Mouse (Mus musculus) layer of hippocampus, adult 9-10 months (tissue): ENCODE data around the gene Lbp.

ENCODE experiments used
- DNase-seq: peaks from one replicate; pipeline ENCODE4 v3.0.0; 2022; ENCODE audit warnings: low spot score

Lbp gene

DNA sequence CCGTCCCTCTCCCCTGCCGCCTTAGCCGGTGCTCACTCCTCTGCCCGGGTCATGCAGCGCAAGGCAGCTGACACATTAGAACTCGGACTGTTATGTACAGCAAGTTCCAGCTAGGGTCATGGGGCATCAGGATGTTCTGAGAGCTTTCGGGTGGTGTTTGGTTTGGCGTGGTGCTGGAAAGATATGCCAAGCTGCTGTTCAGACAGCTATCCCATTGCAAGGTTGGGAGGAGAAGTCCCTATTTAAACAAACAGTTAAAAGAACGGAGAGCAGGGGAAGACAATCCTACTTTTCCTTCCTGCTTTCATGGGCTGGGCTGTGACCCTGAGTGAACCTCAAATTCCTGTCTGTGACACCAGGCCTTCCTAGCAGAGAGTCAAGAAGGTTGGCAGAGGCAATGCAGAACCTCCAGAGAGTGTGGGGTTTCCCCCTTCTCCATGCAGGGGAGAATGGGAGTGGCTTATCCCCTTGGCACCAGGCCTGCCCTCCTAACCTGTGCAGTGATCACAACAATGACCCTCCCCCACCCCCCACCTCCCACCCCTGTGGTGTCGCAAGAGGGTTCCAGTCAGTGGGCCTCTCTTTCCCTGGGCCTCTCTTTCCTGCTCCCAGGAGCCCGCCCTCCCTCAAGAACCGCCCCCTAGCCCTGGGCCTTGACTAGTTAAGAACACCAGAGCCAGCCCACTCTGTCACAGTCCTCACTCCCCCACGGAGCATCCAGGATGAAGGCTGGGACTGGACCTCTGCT lies at the start of gene Lbp:
Lbp (plus strand) TSS at position 546 of the 748 bp plus-strand sequence.
- no peak for DNase-seq

DNA sequence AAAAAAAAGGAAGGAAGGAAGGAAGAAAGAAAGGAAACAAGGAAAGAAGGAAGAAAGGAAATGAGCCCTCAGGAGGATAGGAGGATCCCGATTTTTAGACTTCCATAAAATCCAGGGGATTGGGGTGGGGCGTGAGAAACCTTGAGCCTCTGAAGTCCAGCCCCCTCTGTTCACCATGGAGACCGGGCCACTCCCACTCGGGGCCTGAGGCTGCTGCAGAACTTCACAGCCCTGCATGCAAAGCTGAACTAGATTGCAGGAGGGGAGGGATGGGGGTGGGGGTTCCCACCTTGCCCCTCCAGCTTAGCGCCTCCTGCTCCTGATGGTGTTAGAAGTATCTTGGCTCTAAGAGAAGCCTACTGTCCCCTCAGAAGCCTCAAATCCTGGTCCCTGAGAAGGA lies 49.4 kb upstream of the Lbp start:
- no peak for DNase-seq

DNA sequence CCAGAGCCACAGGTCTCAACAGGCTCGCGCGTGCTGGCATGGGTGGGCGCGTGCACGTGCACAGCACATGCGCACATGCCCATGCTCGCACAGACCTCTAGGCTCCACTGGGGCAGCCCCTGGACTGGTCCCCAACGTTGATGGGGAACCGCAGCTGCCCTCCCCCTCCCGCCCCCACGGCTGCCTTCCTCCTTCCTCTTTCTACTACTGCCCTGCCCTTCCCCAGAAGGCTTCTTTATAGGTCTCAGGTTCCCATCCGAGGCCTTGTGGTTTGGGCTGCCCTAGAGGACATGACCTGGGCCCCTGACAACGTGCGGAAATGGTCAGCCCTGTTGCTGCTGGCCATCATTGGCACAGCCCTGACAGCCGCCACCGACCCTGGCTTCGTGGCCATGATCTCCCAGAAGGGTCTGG lies 48.3 kb upstream of the Lbp start, which contains the start of gene Bpi:
Bpi (plus strand) TSS at position 90 of the 414 bp plus-strand sequence.
- DNase-seq, result no peak

DNA sequence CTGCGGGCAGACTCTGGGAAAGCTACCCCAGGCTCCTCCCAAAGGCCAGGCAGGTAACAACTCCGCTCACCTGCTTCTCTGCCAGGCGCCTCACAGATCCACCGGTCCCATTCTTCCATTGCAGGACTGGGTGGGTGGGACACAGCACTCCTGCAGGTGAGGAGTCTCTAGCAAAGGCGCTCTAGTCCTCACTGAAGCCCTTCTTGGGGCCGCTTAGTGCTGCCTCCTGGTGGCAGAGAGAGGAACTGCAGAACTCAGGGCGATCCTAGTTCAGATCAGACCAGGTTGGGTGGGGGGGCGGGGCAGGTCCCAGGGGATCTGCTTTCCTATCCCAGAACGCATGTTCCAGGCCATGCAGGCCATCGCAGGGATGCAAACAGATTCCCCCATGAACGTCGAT lies 47.5 kb upstream of the Lbp start:
- DNase-seq, result no peak

DNA sequence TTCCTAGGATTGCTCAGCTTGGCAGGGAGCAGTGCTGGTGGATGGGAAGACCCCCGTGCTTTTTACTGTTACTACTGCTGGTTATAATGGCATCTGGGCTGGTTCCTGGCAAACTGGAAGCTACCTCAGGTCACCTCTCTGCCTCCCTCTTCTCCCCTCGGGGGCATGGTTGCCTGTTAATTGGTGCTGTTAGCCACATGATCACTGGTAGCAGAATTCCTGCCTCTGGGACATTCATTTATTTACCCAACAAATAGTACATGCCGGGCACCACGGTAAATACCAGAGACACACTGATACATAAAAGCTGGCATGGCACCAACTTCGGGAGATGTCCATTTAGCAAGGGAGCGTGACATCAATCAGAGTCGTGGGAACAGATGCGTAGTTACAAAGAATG lies 46.8 kb upstream of the Lbp start:
- no peak for DNase-seq

DNA sequence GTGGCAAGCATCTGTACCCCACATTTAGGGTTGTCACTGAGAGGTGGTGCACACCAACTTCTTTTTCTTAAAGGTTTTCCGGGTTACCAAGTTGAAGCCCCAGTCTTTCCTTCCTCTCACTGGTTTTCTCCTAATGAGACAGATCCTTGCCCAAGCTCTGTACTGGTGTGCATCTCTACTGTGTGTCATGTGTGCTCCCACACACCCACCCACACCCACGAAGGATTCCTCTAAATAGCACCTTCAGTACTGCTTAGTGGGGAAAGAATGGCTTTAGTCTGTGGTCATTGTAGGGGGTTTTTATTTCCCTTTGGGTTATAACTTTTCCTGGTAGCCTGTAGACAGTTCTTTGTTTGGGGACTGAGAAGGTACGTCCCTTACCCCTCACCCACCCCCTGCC lies 41.4 kb upstream of the Lbp start:
- no peak for DNase-seq

DNA sequence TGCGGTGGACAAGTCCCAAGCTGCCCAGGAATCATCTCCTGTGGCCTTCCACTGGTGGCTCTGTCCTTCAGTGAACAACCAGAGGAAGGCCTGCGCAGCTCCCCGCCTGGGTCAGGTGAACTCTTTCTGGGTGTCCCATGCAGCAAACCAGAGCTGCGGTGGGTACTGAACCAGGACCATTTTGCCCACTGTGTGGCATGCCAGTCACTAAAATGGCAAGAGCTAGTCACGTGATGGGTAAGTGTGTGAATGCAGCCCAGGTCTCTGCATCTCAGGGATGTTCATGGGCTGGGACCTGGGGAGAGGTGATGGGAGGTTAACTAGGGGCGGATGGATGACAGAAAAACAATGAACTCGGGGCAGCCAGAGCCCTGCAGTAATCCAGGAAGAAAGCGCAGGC lies 36.3 kb upstream of the Lbp start:
- DNase-seq, result no peak

DNA sequence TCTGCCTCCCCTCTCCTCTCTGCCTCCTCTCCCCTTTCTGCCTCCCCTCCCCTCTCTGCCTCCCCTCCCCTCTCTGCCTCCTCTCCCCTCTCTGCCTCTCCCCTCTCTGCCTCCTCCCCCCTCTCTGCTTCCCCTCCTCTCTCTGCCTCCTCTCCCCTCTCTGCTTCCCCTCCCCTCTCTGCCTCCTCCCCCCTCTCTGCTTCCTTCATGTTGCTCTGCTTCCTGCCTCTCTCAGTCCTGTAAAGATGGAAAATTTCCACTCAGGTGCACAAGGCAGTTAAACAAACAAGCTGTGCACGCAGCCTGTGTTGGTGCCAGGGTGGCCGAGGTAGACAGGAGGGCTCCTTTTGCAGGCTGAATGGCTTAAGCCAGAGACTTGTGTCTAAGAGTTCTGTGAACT lies 32.6 kb upstream of the Lbp start:
- DNase-seq, result no peak

DNA sequence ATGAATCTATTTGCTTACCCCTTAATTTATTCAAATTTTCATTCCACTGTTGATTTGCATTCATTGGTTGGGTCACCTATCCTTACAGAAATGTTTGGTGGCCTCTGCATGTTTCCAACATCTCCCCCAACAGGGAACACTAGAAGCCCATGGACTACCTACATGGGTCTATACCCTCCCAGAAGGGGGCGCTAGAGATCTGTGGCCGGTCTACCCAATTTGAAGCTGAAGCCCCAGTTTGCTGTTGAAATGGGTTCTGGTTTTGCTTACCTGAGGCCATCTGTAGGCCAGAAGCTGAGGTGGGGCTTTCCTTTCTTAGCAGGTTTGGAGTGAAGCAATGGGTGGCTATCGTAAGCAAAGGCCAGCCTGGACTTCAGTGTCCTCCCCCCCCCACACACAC lies 30.9 kb upstream of the Lbp start:
- DNase-seq, result no peak

DNA sequence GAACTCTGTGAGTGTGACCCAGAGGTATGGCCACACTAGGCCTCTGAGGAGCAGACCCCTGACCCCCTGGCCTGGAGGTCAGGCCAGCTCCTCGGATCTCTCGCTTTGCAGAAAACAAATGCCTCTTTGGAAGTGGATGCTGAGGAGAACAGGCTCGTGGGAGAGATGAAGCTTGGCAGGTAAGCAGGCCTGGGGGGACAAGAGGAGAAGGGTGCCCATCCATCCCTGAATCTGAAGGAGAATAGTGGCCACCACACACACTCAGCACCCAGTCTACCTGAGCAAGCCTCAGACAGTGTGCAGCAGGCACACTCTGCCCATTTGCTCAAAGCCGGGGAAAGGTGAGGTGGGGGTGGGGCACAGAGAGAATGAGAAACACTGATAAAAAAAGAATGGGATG lies 30.5 kb upstream of the Lbp start:
- no peak for DNase-seq

DNA sequence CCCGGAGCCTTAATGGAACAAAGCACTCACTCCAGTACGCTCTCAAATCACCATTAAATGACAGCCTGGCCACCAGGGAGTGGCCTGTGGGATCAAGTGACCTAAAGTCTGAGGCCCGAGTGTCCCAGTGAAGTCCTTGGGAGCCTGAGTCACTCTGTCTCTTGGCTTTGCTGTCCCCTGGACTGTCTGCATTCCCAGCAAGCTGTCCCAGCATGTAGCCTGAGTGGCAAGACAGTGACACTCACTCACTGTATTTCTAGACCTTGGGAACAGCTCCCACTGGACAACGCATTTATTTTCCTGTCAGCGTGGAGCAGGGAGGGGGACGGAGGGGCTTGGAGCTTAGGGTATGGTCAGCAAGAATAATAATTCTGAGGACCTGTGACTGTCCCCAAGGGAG lies 29.8 kb upstream of the Lbp start:
- no peak for DNase-seq

DNA sequence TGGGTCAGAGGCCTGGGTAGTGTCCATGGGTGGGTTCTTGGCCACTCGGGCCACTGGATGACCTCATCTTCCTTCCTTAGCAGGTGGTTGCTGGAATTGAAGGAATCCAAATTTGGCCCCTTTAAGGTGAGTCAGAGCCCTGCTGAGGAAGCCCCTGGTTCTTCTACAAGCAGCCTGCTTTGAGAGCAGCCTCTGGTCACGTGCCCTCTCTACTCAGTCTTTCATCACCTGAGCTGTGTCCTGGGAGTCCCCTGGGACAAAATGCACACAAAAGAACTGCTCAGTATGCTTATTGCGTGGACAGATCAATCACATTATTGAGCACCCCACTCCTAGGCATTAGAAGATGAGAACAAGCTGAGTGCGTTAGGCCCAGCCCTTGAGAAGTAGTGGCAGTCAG lies 29.4 kb upstream of the Lbp start:
- DNase-seq, result no peak

DNA sequence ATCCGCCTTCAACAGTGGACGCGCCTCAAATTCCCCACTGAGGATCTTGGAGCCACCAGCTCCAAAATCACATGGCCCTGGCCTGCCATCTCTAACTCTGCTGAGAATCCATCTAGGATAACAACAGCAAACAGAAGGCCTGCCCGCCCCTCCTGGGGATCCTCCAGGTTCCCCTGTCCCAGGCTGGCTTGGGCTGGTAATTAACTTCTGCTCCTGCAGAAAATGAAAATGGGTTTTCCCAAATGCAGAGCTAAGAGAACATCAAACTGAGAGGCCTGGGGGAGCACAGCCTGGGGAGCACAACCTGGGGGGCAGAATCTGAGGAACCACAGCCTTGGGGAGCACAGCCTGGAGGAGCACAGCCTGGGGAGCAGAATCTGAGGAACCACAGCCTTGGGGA lies 26.6 kb upstream of the Lbp start:
- DNase-seq, result no peak

DNA sequence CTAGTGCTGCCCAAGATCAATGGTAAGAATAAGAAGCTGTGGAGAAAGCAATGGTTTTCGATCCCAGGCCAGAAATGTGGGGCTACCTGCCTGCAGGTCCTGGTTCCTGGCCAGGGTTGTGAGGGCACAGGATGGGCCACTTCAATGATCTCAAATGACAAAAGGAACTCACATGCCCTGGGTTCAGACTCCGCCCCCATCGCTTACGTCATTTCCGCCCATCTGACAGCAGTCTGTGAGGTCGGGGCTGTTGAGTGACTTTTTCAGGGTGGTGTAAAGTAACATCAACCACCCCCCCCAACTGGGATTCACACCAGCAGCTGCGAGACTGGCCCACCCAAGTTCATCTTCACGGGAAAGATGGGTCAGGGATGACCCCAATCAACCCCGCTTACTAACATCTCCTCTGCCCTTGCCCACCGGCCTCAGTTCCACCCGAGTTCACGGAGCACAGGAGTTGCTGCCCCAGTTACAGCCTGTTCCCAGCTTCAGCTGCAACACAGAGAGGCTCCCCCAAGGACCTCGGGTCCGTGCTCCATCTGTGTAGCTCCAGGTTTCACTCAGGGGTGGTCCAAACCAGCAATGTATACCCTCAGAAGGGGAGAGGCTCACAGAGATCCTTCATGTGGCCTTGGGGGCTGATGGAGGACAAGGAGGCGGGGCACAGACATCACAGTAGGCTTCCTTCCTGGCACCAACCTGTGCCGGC lies 24.6 kb upstream of the Lbp start:
- DNase-seq, result no peak

DNA sequence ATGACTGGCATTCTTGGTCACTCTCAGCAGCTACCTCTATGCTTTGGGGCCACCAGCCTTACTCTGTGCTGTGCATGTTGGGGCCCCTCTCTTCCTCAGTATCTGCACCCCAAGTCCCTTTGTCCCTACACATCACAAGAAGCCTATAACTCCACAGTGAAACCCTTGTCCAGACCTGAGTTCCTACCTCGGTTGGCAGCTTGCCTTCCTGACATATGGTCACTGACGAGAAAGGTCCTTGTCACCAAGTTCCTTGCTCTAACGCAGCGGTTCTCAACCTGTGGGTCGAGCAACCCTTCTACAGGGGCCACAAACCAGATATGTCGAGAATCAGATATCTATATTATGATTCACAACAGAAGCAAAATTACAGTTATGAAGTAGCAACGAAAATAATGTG lies 23.2 kb upstream of the Lbp start:
- DNase-seq, result no peak

DNA sequence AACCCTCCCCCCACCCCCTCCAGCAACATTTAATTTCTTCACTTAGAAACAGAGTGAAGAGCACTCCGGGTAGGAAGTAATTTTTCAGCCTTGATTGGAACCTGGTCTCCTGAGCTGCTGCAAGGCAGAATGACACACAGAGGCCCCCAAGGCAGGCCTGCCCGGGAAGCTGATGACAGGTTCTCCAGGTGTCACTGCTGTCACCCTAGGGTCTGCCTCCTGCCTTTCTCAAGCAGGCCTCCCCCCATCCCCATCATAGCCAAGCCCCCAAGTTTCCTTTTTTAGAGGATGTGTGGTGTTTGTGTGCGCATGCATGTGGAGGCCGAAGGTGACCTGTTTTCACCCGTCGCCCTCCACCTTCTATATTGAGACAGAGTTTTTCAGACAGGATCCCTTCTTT lies 22.5 kb upstream of the Lbp start:
- DNase-seq, result no peak

DNA sequence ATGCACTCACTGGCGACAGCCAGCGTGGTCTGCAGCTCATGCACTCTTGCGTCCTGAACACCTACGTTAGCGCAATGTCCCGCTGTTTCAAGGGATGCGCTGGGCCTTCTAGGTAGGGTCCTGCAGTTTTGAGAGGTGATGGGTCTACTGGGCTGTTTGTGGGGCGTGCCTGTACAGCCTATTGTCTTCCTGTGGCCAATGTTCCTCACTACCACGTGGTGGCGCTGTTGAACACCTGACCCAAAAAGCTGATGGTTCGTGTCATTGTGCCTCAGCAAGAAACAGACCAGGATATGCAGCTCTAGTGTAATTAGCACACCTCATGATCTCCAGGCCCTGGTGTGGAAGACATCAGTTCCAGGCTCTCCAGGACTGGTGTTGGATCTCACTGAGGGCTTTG lies 21.7 kb upstream of the Lbp start:
- DNase-seq, result no peak

DNA sequence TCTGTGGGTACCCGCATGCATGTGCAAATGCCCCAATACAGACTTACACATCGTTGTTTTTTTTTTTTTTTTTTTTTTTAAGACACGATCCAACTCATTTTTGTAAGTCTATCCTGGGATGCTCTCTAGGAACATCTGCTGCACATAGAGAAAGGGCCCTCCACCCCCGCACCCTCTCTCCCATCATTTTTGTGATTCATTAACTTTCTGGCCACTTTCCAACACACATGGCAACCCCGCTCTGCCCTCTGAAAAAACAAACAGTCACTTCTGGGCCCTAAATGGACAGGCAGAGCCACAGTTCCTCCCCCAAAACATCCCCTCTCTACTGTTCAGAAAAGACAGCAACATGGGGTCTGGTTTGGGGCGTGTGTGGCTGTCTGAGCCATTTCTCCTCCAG lies 20.6 kb upstream of the Lbp start:
- DNase-seq, result no peak

DNA sequence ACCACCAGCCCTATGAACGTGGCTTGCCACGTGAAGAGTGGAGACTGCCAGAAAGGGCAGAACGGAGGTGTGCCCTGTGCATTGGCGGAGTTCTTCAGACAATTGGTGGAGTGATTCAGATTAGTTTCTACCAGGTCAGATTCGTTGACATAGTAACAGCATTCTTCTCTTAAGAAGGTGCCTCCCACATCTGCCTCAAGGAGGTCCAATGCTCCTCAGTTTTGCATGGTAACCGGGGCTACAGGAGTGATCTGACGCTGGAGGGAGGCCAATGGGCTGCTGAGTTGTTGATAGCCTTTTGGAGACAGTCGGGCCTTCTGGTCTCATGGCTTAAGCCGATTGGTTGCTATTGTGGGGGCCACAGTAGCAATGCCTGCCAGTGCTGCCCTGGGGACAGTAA lies 10.6 kb upstream of the Lbp start:
- no peak for DNase-seq

DNA sequence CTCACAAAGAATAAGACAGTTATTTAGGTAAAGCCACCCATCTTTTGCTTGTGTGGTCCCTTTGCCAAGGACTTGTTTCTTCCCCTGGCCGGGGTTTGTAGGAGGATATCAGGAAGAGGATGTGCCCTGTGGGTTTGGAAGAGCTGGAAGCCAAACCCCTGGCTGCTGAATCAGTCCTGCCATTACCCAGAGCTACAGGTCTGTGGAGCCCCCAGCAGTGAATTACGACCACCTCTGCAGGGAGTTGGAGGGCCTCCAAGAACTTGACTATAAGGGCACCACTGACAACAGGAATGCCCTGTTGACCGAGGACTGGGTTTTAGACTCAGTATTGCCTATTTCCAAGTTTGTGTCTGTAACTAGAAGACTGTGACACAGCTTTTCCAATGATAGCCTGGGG lies 7.1 kb upstream of the Lbp start:
- DNase-seq, result no peak

DNA sequence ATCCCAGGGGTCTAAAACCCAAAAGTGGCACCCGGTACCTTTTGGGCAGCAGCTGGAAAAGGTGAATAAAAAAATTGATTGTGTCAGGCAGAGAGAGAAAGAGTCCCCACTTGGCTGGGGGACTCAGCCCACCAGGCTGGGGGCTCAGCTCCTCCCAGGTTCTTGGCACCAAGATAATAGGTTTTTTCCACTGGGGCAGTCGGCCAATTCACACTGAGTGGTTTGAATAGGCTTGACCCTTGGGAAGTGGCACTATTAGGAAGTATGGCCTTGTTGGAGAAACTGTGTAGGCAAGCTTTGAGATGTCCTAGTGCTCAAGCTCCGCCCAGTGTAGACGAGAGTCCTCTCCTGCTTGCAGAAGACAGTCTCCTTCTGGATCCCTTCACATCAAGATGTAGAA lies 6.6 kb upstream of the Lbp start:
- DNase-seq, result no peak

DNA sequence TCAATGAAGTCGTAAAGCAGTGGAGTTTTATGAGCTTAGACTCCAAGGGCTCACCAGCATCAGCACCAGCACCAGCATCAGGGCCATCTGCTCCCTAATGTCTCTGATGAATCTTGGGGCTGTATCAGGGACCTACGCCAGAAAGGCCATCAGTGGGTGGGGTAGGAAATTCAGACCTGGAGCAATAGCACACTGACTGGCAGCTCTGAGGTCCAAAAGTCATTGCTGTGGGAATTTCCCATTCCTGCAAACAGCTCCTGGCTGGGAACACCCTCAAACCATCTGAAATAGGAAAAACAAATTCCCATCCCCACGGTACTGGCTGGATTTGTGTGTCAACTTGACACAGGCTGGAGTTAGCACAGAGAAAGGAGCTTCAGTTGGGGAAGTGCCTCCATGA lies 3.5 kb upstream of the Lbp start:
- no peak for DNase-seq

DNA sequence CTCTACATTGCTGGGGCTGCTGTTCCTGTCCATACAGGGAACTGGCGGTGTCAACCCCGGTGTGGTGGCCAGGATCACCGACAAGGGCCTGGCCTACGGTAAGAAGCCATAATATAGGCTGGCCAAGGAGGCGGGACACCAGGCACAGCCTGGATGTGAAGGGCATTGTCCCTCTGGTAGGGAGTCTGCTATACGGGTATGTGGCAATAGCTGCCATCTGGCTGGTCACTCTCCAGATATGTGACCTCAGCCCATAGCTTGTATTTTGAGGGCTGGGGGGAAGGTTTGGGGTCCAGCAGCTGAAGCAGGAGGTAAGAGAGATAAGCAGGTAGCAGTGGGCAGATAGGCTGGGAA lies 380 bp downstream of the Lbp start:
- no peak for DNase-seq

DNA sequence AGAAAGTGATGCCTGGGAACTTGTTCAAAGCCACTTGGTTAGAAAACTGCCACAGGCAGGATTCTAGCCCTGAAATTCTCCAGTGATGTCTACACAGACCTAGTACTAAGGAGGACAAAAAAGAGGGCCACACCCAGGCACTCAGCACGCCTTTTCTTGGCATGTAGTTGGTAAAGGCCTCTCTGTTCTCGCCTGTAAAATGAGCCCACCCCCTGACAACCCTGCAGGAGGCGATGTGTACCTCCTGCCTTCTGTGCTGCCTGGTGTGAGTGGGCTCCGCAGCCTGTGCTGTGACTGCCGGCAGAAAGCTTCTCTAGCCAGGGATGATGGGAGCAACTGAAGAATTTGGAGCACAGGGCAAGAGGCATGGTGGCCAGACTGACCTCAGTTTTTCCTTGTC lies 2.0 kb downstream of the Lbp start:
- DNase-seq, result no peak
